Mouse (Mus musculus) cerebellum, adult 11 months (tissue): ENCODE measurements around the gene Hcfc2.

Source experiments
- DNase-seq: peaks from one replicate; pipeline ENCODE4 v3.0.0; 2022

Gene Hcfc2

GRCm38 (mm10) chr10:82741876-82742275 lies 45.9 kb downstream of the Hcfc2 start:
- no peak for DNase-seq

GRCm38 (mm10) chr10:82742578-82742977 lies 46.6 kb downstream of the Hcfc2 start:
- DNase-seq = no peak

GRCm38 (mm10) chr10:82744296-82744695 lies 48.3 kb downstream of the Hcfc2 start:
- no peak for DNase-seq

- DNase-seq = no peak
Observed at GRCm38 (mm10) chr10:82745301-82745700, 49.3 kb downstream of the Hcfc2 start.

GRCm38 (mm10) chr10:82746988-82747850 lies 51.3 kb downstream of the Hcfc2 start:
- no peak for DNase-seq

GRCm38 (mm10) chr10:82750778-82751177 lies 54.8 kb downstream of the Hcfc2 start:
- no peak for DNase-seq

GRCm38 (mm10) chr10:82752921-82753320 lies 57.0 kb downstream of the Hcfc2 start:
- no peak for DNase-seq

GRCm38 (mm10) chr10:82754642-82755041 lies 58.7 kb downstream of the Hcfc2 start:
- DNase-seq = no peak

GRCm38 (mm10) chr10:82755213-82755890 lies 59.4 kb downstream of the Hcfc2 start:
- DNase-seq = no peak

- DNase-seq = no peak
Observed at GRCm38 (mm10) chr10:82756466-82756865, 60.5 kb downstream of the Hcfc2 start.

GRCm38 (mm10) chr10:82757341-82757740 lies 61.4 kb downstream of the Hcfc2 start:
- no peak for DNase-seq

- DNase-seq = no peak
Observed at GRCm38 (mm10) chr10:82758368-82758767, 62.4 kb downstream of the Hcfc2 start.

- no peak for DNase-seq
Observed at GRCm38 (mm10) chr10:82758878-82759277, 62.9 kb downstream of the Hcfc2 start.

- no peak for DNase-seq
Observed at GRCm38 (mm10) chr10:82759706-82760105, 63.7 kb downstream of the Hcfc2 start.

GRCm38 (mm10) chr10:82761037-82761811 lies 65.3 kb downstream of the Hcfc2 start:
- DNase-seq = no peak

- peak; percentile 56 for DNase-seq
Observed at GRCm38 (mm10) chr10:82762756-82763681, 67.1 kb downstream of the Hcfc2 start.

GRCm38 (mm10) chr10:82763840-82764631 lies 68.1 kb downstream of the Hcfc2 start, which contains the start of gene Nfyb:
Gene Nfyb (minus strand): TSS chr10:82764144.
- peak; percentile 96 for DNase-seq

- DNase-seq = no peak
Observed at GRCm38 (mm10) chr10:82768901-82769300, 72.9 kb downstream of the Hcfc2 start.

- DNase-seq = no peak
Observed at GRCm38 (mm10) chr10:82770713-82771112, 74.8 kb downstream of the Hcfc2 start.

- no peak for DNase-seq
Observed at GRCm38 (mm10) chr10:82771595-82772170, 75.7 kb downstream of the Hcfc2 start.

GRCm38 (mm10) chr10:82774841-82775240 lies 78.9 kb downstream of the Hcfc2 start:
- no peak for DNase-seq
